In the genomic region with DNA sequence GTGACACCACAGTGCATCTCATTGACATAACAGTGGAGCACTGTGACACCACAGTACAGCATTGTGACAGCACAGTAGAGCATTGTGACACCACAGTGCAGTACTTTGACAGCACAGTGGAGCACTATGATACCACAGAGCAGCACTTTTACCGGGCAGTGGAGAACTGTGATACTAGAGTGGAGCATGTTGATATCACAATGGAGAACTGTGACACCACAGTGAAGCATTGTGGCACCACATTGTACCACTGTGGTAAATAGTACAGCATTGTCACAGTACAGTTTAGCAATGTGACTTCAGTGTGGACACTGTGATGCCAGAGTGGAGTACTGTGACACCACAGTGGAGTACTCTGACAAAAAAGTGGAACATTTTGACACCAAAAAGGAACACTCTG, we compare ENCODE assay signal across 20 mouse cellular contexts.
"Had no signal": no experiment of that assay in that cellular context is flagged by ENCODE, and none has a peak within 500 bp of the region (broad histone marks: within the 10 kb centered on the region; RNA-seq: fewer than 3 reads in every experiment).

No protein-coding gene starts in this region.

- H3K27ac ChIP-seq: kidney, embryonic 15.5 days; left cerebral cortex, adult 2 months; limb, embryonic 13.5 days; liver, embryonic 13.5 days; macrophage; midbrain, embryonic 12.5 days; midbrain, embryonic 15.5 days; neural tube, embryonic 13.5 days; stomach, embryonic 15.5 days had no signal

- H3K4me3 ChIP-seq: kidney, embryonic 15.5 days; left cerebral cortex, adult 2 months; limb, embryonic 13.5 days; liver, embryonic 13.5 days; midbrain, embryonic 12.5 days; midbrain, embryonic 15.5 days; myocyte; neural tube, embryonic 13.5 days; stomach, embryonic 15.5 days had no signal

- H3K4me2 ChIP-seq: kidney, embryonic 15.5 days; limb, embryonic 13.5 days; liver, embryonic 13.5 days; lung, embryonic 14.5 days; midbrain, embryonic 12.5 days; midbrain, embryonic 15.5 days; neural tube, embryonic 13.5 days; stomach, embryonic 15.5 days had no signal

- DNase-seq: kidney, adult 11 months; kidney, adult 8-10 months; kidney, postnatal 10 days; kidney, postnatal 36 days; layer of hippocampus, postnatal 36 days; liver, embryonic 13.5 days; lung, embryonic 14.5 days; retina, postnatal 1 day; right cerebral cortex, postnatal 25 days; thymus, postnatal 25 days had no signal

- H3K4me1 ChIP-seq: kidney, embryonic 15.5 days; limb, embryonic 13.5 days; liver, embryonic 13.5 days; midbrain, embryonic 12.5 days; midbrain, embryonic 15.5 days; neural tube, embryonic 13.5 days; stomach, embryonic 15.5 days had no signal

- H3K9ac ChIP-seq: kidney, embryonic 15.5 days; limb, embryonic 13.5 days; liver, embryonic 13.5 days; lung, embryonic 14.5 days; midbrain, embryonic 12.5 days; midbrain, embryonic 15.5 days; neural tube, embryonic 13.5 days; stomach, embryonic 15.5 days had no signal

- H3K36me3 ChIP-seq: kidney, embryonic 15.5 days; limb, embryonic 13.5 days; liver, embryonic 13.5 days; midbrain, embryonic 12.5 days; midbrain, embryonic 15.5 days; neural tube, embryonic 13.5 days; stomach, embryonic 15.5 days had no signal

- ATAC-seq: lung, postnatal 0 days; midbrain, embryonic 15.5 days had no signal

- H3K27me3 ChIP-seq: kidney, embryonic 15.5 days; limb, embryonic 13.5 days; liver, embryonic 13.5 days; midbrain, embryonic 12.5 days; midbrain, embryonic 15.5 days; neural tube, embryonic 13.5 days; stomach, embryonic 15.5 days had no signal
